Mouse (Mus musculus) kidney, adult 18-20 months (tissue): ENCODE data around the gene Tgif1.
"Not testable (repeated sequence)": the region's sequence is repeated elsewhere in the genome, so short reads cannot be mapped to it uniquely, and the experiment has no call there.

Experiments used
- DNase-seq: peaks from one replicate; pipeline ENCODE4 v3.0.0; 2021

Tgif1 gene

DNA sequence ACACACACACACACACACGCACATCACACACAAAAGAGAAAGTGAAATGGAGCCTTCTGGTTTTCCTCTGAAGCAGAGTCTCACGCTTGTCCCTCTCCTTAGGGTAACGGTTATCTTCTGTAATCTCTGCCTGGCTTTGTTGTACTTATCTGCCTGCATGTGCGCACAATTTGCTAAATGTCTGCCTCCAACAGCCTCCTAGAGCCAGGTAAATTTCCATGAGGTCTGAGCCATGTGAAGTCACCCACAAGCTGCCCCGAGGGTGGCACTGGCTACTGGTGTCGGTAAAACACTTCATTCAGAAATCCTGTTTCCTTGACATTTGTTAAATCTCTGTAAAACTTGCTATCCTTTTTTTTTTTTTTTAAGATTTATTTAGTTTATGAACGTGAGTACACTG, 15.3 kb downstream of the Tgif1 start:
- no peak for DNase-seq

- DNase-seq = not testable (repeated sequence)
Measured at GRCm38 (mm10) chr17:70837474-70837873, 15.9 kb downstream of the Tgif1 start.

DNA sequence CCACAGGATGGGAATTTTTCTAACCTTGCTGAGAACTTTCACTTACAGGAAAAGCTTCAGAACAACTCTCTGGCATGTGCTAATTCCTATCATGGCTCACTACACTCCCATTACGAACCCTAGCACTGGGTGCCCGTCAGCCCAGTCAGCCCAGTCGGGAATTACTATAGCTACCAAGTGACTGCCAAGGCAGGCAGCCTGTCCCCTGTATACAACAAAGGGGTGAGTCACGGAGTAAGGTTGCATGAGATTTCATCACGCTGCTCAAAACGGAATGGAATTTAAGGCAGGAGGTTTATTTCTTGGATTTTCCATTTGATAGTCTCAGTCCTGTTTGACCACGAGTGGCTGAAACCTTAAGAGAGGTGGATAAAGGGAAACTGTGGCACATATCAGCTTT, 16.5 kb downstream of the Tgif1 start:
- no peak for DNase-seq

GRCm38 (mm10) chr17:70835071-70835790, 18.1 kb downstream of the Tgif1 start:
- DNase-seq = no peak

DNA sequence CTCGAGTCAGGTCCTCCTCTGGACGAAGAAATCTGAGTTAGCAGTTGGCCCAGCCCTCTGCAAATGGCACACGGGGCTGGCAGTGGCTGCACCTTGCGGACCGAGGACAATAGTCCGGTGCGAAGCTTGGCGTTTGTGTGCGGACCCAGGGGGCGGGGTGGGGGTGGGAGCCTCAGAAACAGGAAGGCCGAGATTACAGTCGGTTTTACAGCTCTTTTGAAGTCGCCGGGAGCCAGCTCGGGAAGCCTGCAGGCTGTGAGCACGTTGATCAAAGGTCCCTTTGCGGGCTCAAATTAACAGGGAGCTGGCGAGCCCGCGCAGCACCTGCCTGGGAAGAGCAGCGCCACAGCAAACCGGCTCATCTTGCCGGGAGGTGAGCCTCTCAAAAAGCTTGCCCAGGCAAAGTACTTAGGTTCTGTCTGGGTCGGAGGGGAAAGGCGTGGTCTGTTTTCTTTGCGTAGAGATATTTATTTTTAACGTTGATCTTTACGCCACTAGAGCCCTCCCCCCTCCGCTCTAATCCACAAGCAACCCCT, 18.8 kb downstream of the Tgif1 start:
- peak; percentile 49 for DNase-seq

DNA sequence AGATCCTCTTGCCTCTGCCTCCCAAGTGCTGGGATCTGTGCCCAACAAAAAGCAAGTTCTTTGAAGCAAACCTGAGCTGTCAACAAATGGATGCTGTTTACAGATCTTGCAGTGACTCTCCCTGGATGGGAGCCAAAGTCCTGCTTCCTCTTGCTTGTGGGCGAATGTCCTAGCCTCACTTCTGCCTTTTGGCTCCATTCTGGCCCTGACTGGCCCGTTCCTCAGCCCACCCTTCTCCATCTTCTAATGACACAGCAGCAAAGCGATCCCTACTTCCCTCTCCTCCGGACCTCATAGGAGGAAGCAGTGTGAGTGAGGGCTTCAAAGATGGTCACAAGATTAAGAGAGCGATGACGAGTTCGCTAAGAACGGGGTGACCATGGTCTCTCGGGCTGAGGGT, 20.8 kb downstream of the Tgif1 start:
- DNase-seq = peak; percentile 21

- no peak for DNase-seq
Measured at GRCm38 (mm10) chr17:70831591-70831990, 21.8 kb downstream of the Tgif1 start.

DNA sequence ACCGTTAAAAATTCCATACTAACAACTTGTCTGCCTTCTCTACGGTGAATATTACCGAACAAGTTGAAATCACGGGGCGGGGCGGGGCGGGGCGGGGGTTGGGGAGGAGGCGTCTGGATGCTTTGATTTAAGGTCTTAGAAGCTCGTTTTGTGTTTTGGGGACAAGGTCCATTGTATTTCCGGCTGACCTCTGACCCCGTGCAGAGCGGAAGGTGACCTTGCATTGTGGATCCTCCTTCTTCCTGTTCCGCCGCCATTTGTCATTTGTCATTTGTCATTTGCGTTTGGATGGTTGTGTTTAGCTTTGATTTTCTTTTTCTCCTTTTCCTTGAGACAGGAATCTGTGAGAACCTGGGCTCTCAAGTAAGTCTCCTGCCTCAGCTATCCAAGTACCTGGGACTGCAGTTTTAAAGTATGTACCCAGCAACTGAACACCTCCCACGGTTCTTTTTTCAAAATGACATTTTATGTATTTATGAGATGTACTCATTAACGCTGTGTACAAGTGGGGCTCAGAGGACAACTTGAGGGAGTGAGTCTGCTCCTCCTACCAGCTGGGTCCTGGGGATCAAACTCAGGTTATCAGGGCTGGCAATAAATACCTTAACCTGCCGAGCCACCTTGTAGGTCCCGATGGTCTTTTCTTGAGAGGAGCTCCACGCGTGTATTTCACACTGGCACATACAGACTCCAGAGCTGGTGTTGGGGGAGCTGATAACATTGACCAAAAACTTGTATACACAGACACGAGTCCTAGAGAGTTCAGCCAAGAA, 23.2 kb downstream of the Tgif1 start:
- DNase-seq = no peak

GRCm38 (mm10) chr17:70829217-70829616, 24.1 kb downstream of the Tgif1 start:
- DNase-seq = no peak

GRCm38 (mm10) chr17:70828569-70828968, 24.8 kb downstream of the Tgif1 start:
- DNase-seq = no peak

DNA sequence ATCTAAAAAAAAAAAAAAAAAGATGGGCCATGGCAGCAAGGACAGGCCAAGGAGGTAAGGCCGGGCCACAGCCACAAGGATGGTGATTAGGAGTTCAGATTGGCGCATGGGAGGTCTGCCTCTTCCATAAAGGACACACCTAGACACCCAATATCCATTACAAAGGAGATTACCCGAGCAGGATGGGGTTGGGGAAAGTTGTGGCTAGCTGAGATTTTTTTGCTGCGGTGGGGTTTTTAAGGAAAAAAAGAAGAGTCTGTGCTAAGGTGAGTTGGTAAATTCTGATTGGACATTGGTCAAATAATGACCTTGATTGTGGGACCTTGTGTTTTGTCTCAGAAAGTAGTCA, 25.2 kb downstream of the Tgif1 start:
- DNase-seq = no peak

DNA sequence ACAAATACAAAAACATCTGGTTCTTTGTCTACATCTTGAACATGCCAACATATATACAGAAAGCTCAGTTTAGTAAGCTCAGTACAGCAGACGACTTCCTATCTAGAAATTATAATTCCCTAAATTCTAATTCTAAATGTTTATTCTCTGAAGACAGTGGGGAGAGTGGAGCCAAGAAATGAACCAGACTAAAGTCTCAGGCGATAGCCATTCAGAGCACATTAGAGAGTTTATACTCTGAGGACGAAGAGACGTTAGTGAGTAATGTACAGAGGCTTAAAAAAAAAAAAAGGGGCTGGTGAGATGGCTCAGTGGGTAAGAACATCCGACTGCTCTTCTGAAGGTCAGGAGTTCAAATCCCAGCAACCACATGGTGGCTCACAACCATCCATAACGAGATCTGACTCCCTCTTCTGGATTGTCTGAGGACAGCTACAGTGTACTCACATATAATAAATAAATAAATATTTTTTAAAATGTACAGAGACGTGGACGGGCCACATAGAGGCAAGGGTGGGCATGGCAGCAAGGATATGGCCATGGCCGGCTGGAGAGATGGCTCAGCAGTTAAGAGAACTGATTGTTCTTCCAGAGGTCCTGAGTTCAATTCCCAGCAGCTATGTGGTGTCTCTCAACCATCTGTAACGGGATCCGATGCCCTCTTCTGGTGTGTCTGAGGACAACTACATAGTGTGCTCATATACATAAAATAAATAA, 25.7 kb downstream of the Tgif1 start:
- DNase-seq = not testable (repeated sequence)

DNA sequence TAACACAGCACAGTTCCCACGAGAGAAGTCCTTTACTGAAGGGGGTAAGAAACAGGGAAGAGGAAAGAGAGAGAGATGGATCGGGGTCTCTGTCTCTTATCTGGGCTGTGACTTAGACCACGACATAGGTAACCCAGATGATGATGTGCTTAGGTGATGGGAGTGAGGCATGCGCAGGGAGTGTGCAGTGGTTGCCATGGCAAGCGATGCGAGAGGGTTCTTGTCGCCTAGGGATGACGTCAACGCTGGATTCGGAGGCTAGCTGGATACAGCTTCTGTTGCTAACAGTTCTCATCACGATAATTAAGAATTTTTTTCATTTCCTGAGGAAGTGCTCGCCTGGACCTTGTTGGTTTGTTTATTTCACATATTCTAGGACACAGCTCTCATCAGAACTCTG, 27.1 kb downstream of the Tgif1 start:
- no peak for DNase-seq

DNA sequence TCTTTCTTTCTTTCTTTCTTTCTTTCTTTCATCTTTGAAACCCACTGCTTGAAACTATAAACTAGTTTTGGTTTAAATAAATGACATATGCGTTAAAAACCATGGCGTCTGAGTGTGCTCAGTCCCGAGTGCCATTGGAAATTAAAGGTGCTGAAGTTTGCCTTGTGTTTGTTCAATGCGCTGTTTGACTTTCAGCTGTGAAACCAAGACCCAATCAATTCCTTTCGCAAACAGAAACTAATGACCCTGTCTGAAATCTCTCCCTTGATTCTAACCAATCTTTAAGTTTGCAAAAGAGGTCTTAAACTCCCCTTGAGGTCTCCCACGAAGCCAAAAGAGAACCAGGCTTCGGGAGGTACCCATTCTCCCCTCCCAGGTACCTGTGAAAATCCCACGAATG, 30.3 kb downstream of the Tgif1 start:
- DNase-seq = no peak

- DNase-seq = no peak
Measured at GRCm38 (mm10) chr17:70817862-70818451, 35.4 kb downstream of the Tgif1 start.

DNA sequence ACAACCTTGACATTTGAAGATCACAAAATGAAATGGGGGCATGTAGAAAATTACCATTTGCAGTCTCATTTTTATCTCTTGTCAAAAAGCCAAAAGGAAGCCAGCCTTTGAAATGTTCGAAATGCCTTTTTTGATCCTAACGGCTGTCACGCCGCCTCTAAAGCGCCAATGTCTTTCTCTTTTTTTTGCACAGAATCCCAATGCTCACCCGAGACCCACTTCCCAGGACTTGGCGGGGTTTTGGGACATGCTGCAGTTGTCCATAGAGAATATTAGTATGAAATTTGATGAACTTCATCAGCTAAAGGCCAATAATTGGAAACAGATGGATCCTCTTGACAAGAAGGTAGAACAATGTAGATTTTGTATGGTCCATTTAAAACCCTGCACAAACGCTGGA, 38.3 kb downstream of the Tgif1 start:
- DNase-seq = no peak

- no peak for DNase-seq
Measured at GRCm38 (mm10) chr17:70810795-70811194, 42.6 kb downstream of the Tgif1 start.

DNA sequence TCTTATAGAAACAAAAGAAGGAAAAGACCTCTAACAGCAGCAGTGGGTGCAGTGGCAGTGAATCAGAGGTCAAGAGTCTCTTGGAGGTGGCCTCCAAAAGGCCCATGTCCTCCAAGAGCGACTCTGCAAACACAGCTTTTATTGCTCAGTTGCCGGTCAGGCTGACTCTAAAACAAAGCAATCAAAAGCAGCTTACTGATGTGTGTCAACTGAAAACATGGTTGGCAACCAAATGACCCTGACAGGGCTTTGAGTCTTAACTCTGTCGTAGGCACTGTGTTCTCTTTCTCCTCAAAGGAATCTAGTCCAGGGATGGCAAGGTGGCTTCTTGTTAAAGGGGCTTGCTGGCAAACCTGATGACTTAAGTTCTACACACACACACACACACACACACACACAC, 43.6 kb downstream of the Tgif1 start:
- DNase-seq = no peak

GRCm38 (mm10) chr17:70808837-70809236, 44.5 kb downstream of the Tgif1 start:
- DNase-seq = no peak

- DNase-seq = no peak
Measured at GRCm38 (mm10) chr17:70807885-70808284, 45.5 kb downstream of the Tgif1 start.

DNA sequence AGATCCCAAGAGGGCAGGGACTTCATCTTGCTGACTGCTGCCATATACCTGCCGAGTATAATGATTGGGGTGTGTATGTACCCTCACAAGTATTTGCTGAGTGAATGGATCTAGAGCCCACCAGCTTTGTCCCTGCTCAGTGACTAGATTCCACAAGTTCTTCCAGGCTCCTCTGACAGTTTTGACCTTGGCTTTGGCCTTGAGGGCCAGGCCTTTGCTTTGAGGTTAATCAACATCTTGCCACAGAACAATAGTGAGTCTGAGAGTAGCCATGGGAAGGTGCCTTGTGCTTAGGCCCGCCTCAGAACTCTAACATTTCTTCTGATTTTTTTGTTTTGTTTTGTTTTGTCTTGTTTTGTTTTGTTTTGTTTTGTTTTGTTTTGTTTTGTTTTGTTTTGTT, 46.7 kb downstream of the Tgif1 start:
- DNase-seq = no peak

- no peak for DNase-seq
Measured at GRCm38 (mm10) chr17:70805866-70806265, 47.5 kb downstream of the Tgif1 start.

GRCm38 (mm10) chr17:70802022-70802421, 51.3 kb downstream of the Tgif1 start:
- no peak for DNase-seq
